Mouse (Mus musculus) heart, embryonic 13.5 days (tissue): ENCODE measurements at regions not wholly inside any gene's neighbourhood (a gene's known extent, or its start where the extent isn't known, plus 50 kb on each side); places are given as distances from the start of the nearest gene placed in this dataset.

ENCODE experiments used
- ATAC-seq: fragments of 200-750 bp; cut with Nextera tagmentation; 2 replicates; pipeline ENCODE4 v1.8.0; 2017; ENCODE audit warnings: moderate TSS enrichment; ENCODE audit not compliant: insufficient number of reproducible peaks, low FRiP score, low TSS enrichment; ENCODE audit errors: extremely low read depth
- H3K27ac ChIP-seq: fragments of 300-500 bp; sonication (generic); replicated peaks from 2 replicates; pipeline ENCODE4 v1.5.1; 2015; ENCODE audit warnings: moderate library complexity, mild to moderate bottlenecking, inconsistent platforms
- H3K27me3 ChIP-seq: fragments of 300-500 bp; sonication (generic); replicated peaks from 2 replicates; pipeline ENCODE4 v1.6.1; 2015; ENCODE audit warnings: mild to moderate bottlenecking, inconsistent platforms
- H3K36me3 ChIP-seq: fragments of 300-500 bp; sonication (generic); 2 replicates; pipeline ENCODE4 v1.6.1; 2015; ENCODE audit warnings: mild to moderate bottlenecking, inconsistent platforms
- H3K4me1 ChIP-seq: fragments of 300-500 bp; sonication (generic); 2 replicates; pipeline ENCODE4 v1.6.1; 2015; ENCODE audit warnings: inconsistent platforms
- H3K4me2 ChIP-seq: fragments of 300-500 bp; sonication (generic); 2 replicates; pipeline ENCODE4 v1.6.1; 2015; ENCODE audit warnings: inconsistent platforms, mild to moderate bottlenecking, moderate library complexity
- H3K4me3 ChIP-seq: fragments of 300-500 bp; sonication (generic); 2 replicates; pipeline ENCODE4 v1.5.1; 2015; ENCODE audit warnings: moderate library complexity, mild to moderate bottlenecking, inconsistent platforms
- H3K9ac ChIP-seq: fragments of 300-500 bp; sonication (generic); 2 replicates; pipeline ENCODE4 v1.6.1; 2015; ENCODE audit warnings: inconsistent platforms, mild to moderate bottlenecking, moderate library complexity
- H3K9me3 ChIP-seq: fragments of 300-500 bp; sonication (generic); 2 replicates; pipeline ENCODE4 v1.6.1; 2016; ENCODE audit warnings: inconsistent platforms
- WGBS: fragments of 180-500 bp; shearing (Covaris S2); methylation state at CpG from one replicate; pipeline ENCODE4 v1.1.7; 2015; ENCODE audit warnings: mixed read lengths; 5-methylcytosine and 5-hydroxymethylcytosine counted together

DNA sequence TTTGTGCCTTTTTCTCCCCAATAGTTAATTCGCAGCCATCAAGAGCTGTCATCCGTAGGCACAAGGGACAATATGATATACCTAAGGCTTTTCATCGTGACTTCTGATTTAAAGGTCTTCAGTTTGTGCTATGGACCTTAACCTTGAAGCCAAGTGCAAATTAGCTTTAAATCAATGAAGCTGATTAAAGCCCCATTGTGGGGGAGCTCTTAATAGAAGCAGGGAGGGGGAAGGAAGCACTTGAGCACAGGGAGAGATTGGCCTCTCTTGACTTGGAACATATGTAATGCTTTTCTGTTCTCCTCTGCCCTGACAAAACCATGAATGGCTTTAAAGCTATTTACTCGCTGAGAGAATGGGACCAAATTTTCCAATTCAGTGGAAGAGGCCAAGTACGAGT is 154.1 kb upstream of the Id4 start:
- no peak for ATAC-seq
- WGBS, result 76% methylated on average over 5 of the region's 5 CpGs
- Histone ChIP-seq H3K9me3 (no peaks in the 10 kb centered on the region), H3K4me1 (0 out of 2 replicates have a peak, but pooled peaks cover 5% of the 10 kb centered on the region), H3K27ac (no peak overlapping the region), H3K4me2 (no peak overlapping the region), H3K9ac (no peak overlapping the region), H3K4me3 (no peak overlapping the region), H3K27me3 (peaks cover 3% of the 10 kb centered on the region; the same call in 1 of the 2 replicates), H3K36me3 (no peaks in the 10 kb centered on the region)

GRCm38 (mm10) chr13:48115890-48116289 is 145.1 kb upstream of the Id4 start:
- no peak overlapping the region for H3K4me3 ChIP-seq
- H3K9ac ChIP-seq, result no peak overlapping the region
- H3K4me2 ChIP-seq, result no peak overlapping the region
- no peaks in the 10 kb centered on the region for H3K36me3 ChIP-seq
- no peaks in the 10 kb centered on the region; the same call in 1 of the 2 replicates for H3K9me3 ChIP-seq
- 83% methylated on average over 7 of the region's 7 CpGs for WGBS
- no peak overlapping the region for H3K27ac ChIP-seq
- H3K27me3 ChIP-seq, result no peaks in the 10 kb centered on the region
- ATAC-seq, result no peak
- no peaks in the 10 kb centered on the region for H3K4me1 ChIP-seq

- no peak overlapping the region for H3K9ac ChIP-seq
- no peaks in the 10 kb centered on the region for H3K36me3 ChIP-seq
- H3K9me3 ChIP-seq, result no peaks in the 10 kb centered on the region
- H3K27ac ChIP-seq, result no peak overlapping the region
- no peaks in the 10 kb centered on the region for H3K27me3 ChIP-seq
- peaks cover 16% of the 10 kb centered on the region for H3K4me1 ChIP-seq
- H3K4me2 ChIP-seq, result no peak overlapping the region
- no peak for ATAC-seq
- no peak overlapping the region for H3K4me3 ChIP-seq
- 58% methylated on average over 6 of the region's 6 CpGs for WGBS
These were observed 134.4 kb upstream of the Id4 start for GRCm38 (mm10) chr13:48126582-48126981.

DNA sequence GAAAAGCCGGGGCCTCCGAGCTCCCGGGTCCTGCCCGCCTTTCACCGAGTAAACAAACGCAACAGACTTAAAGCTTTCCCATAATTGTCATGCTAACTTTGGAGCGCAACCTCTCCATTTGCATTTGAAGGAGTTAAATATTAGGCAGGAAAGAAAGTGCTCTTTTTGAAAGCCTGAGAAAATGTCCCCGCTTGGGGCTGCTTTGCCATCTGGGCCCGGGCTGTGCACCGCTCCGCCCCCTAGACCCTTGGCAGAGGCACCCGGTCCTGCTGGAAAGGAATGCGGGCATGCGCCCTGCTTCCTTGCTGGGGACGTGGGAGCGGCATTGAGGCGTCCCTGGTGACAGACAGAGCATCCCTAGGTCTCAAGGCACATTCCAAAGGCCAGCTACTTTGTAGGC is 130.3 kb upstream of the Id4 start:
- Histone ChIP-seq H3K4me3 (peak overlapping the region; percentile 43), H3K9me3 (no peaks in the 10 kb centered on the region), H3K36me3 (no peaks in the 10 kb centered on the region), H3K9ac (peak overlapping the region; percentile 72), H3K4me2 (peak overlapping the region; percentile 69), H3K27me3 (no peaks in the 10 kb centered on the region; the same call in 1 of the 2 replicates), H3K4me1 (peaks cover 19% of the 10 kb centered on the region), H3K27ac (peak overlapping the region; percentile 13; the same call in 1 of the 2 replicates)
- 1% methylated on average over 17 of the region's 17 CpGs for WGBS
- no peak; the same call in 1 of the 2 replicates for ATAC-seq

DNA sequence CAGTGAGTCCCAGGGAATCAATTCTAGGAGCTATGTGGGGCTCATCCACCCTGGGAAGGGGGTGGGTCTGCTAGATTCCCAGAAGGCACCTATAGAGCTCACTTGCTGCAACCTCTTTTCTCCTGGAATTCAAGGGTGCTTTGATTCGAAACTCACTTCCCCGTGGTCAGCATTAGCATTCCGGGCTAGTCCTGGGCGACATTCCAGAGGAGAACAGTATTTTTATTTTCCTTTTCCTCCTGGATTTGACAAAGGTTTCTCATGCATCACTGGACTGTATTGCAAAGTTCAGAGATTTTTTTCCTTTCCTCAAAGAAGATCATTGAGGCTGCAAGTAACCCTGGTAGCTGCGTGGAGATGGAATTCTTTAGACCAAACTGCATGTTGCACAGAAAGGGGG is 129.3 kb upstream of the Id4 start:
- Histone ChIP-seq H3K4me2 (no peak overlapping the region), H3K9me3 (no peaks in the 10 kb centered on the region), H3K27ac (no peak overlapping the region), H3K9ac (no peak overlapping the region), H3K4me3 (no peak overlapping the region), H3K4me1 (peaks cover 19% of the 10 kb centered on the region), H3K27me3 (no peaks in the 10 kb centered on the region; the same call in 1 of the 2 replicates), H3K36me3 (no peaks in the 10 kb centered on the region)
- ATAC-seq, result no peak
- 38% methylated on average over 5 of the region's 5 CpGs for WGBS

GRCm38 (mm10) chr13:48145976-48146375 is 115.1 kb upstream of the Id4 start:
- 44% methylated on average over 5 of the region's 5 CpGs for WGBS
- H3K27me3 ChIP-seq, result no peaks in the 10 kb centered on the region
- peak overlapping the region; percentile 36 for H3K4me2 ChIP-seq
- H3K4me3 ChIP-seq, result no peak overlapping the region
- H3K9ac ChIP-seq, result no peak overlapping the region
- H3K4me1 ChIP-seq, result peaks cover 26% of the 10 kb centered on the region
- H3K27ac ChIP-seq, result peak overlapping the region; percentile 72
- H3K9me3 ChIP-seq, result no peaks in the 10 kb centered on the region
- no peaks in the 10 kb centered on the region for H3K36me3 ChIP-seq
- ATAC-seq, result no peak

DNA sequence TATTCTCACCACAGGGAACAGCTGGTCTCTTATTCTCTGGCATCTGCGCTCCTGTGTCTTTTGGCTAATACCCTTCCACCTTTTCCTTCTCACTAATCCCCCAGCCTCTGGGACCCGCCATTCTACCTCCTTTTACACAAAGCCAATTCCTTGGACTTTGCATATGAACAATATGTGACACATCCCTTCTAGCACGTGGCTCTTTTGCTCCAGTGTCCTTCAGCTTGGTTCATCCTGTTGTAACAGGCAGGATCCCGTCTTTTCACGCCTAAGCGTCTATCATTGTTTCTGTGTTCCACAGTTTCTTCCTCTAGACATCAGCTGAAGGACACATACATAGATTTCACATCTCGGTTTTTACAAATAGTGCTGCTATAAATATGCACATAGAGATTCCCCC is 114.0 kb upstream of the Id4 start:
- peaks cover 26% of the 10 kb centered on the region for H3K4me1 ChIP-seq
- no peaks in the 10 kb centered on the region for H3K9me3 ChIP-seq
- H3K27ac ChIP-seq, result no peak overlapping the region
- H3K36me3 ChIP-seq, result no peaks in the 10 kb centered on the region
- no peak for ATAC-seq
- H3K9ac ChIP-seq, result no peak overlapping the region
- no peak overlapping the region for H3K4me3 ChIP-seq
- WGBS, result 81% methylated on average over 7 of the region's 7 CpGs
- no peak overlapping the region for H3K4me2 ChIP-seq
- H3K27me3 ChIP-seq, result no peaks in the 10 kb centered on the region

DNA sequence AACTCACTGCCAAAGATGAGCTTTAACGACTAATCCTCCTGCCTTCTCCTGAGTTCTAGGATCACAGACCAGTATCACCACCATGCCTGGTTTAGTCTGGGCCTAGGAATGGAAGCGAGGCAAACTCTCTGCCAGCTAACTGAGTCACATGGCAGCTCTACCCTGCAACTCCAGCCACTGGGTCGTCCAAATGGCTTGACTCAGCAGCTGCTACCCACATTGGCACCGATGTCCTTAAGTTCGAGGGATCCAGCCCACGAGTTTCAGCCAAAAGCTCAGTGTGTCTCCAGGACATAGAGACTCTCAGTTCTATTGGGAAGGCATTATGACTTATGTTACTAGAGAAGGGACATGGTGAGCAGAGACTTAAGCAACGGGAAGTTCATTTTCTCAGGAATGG is 107.8 kb upstream of the Id4 start:
- Histone ChIP-seq H3K27me3 (no peaks in the 10 kb centered on the region), H3K4me1 (peaks cover 3% of the 10 kb centered on the region), H3K9me3 (no peaks in the 10 kb centered on the region), H3K36me3 (no peaks in the 10 kb centered on the region), H3K4me3 (no peak overlapping the region), H3K27ac (no peak overlapping the region), H3K4me2 (no peak overlapping the region), H3K9ac (no peak overlapping the region)
- no peak for ATAC-seq
- WGBS, result 67% methylated on average over 7 of the region's 7 CpGs

GRCm38 (mm10) chr13:48153684-48154413 is 107.2 kb upstream of the Id4 start:
- no peak overlapping the region for H3K4me2 ChIP-seq
- H3K4me3 ChIP-seq, result no peak overlapping the region
- ATAC-seq, result no peak
- 79% methylated on average over 7 of the region's 7 CpGs for WGBS
- no peaks in the 10 kb centered on the region for H3K36me3 ChIP-seq
- no peak overlapping the region for H3K9ac ChIP-seq
- no peaks in the 10 kb centered on the region for H3K9me3 ChIP-seq
- H3K27me3 ChIP-seq, result no peaks in the 10 kb centered on the region
- H3K4me1 ChIP-seq, result peaks cover 6% of the 10 kb centered on the region
- H3K27ac ChIP-seq, result no peak overlapping the region

DNA sequence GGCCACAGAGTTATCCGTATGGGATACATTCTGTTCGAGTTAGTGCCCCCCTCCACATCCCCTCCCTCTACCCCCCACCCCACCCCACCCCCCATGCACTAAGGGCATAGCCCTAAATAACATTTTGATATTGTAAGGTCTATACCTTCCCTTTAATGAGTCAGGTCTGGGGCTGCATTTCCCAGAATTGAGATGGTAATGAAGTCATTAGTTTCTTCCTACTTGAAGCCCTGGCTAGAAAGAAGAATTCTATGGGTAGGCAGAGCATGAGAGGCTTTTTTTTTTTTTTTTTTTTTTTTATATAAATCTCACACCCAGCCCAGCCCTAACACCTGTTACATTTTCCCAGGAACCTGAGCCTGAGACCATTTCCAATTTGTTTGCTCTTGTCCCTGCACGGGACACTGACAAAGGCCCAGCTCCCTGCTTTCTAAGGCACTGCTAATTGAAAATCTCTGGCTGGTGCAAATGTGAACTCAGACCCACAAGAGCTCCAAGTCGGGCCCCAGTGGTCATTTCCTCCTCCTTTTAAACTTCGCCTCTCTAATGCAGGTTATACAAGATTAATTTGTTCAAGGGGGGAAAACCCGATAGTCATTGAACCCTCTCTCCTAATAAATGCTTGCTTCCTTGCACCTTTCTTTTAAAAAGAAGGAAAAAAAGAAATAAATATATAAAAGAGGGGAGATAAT is 106.5 kb upstream of the Id4 start:
- Histone ChIP-seq H3K4me2 (no peak overlapping the region), H3K9ac (no peak overlapping the region), H3K9me3 (no peaks in the 10 kb centered on the region), H3K36me3 (no peaks in the 10 kb centered on the region), H3K4me1 (peaks cover 13% of the 10 kb centered on the region), H3K4me3 (no peak overlapping the region), H3K27ac (no peak overlapping the region), H3K27me3 (no peaks in the 10 kb centered on the region)
- WGBS, result 56% methylated on average over 6 of the region's 6 CpGs
- no peak for ATAC-seq

GRCm38 (mm10) chr13:48159020-48159910 is 101.8 kb upstream of the Id4 start:
- 15% methylated on average over 15 of the region's 15 CpGs for WGBS
- ATAC-seq, result no peak
- Histone ChIP-seq H3K4me1 (peaks cover 16% of the 10 kb centered on the region), H3K9me3 (no peaks in the 10 kb centered on the region), H3K4me3 (peak overlapping the region; percentile 32), H3K36me3 (no peaks in the 10 kb centered on the region), H3K27me3 (no peaks in the 10 kb centered on the region), H3K9ac (0 out of 2 replicates have a peak overlapping the region, but pooled peaks have one; percentile 41), H3K27ac (peak overlapping the region; percentile 40), H3K4me2 (peak overlapping the region; percentile 64)
